Comparison of ENCODE assay signal across 9 mouse cellular contexts in the genomic region with DNA sequence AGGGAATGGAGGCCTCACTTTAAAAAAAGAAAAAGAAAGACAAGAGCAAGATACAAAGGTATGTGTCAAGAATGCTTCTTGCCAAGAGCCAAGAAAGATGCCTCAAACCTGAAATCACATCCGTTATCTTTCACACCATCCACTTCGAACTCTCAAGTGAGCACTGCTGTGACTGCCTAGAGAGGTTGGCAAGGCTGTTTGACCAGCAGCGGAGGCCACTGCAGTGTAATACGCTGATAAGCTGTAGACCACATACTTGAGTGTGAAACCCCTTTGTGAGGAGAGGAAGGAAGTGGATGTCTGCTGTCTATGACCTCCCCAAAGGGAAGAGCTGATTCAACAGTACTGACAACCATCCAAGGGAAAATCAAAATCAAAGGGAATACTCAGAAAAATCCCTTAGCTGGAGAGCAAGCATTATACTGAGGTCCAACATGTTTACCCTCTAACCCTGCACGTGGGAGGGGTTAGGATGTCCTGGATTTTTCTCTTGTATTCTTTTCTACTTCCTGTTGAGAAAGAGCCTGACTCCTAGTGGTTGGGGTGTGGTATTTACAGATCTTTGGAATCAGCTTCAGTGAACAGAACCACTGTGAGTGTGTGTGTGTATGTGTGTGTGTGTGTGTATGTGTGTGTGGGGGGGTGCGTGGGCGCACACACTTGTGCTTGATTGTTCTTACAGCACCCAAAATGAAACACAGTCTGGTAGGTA.
A peak's percentile ranks its signal among the peaks of the same experiment; 100 is the strongest.
DNase-seq lines count a peak whose midpoint lies in the region; ATAC-seq and TF ChIP-seq lines count a peak whose summit lies in the region.
"Had no signal": no experiment of that assay in that cellular context is flagged by ENCODE, and none has a peak within 500 bp of the region (broad histone marks: within the 10 kb centered on the region; RNA-seq: fewer than 3 reads in every experiment).

No protein-coding gene starts in this region.

- no peaks in the 10 kb centered on the region for H3K9me3 ChIP-seq in forebrain, postnatal 0 days (ENCODE audit: low read length)
- H3K9me3 ChIP-seq in forebrain, embryonic 16.5 days (ENCODE audit: control insufficient read depth, low read length) = no peaks in the 10 kb centered on the region; the same call in 1 of the 2 replicates
- H3K9me3 ChIP-seq in midbrain, embryonic 11.5 days (ENCODE audit: control insufficient read depth, low read length) = no peaks in the 10 kb centered on the region
- H3K9me3 ChIP-seq in midbrain, embryonic 10.5 days (replicated peaks) = no peaks in the 10 kb centered on the region
- H3K9me3 ChIP-seq: stomach, embryonic 15.5 days had no signal

- no peaks in the 10 kb centered on the region for H3K36me3 ChIP-seq in forebrain, postnatal 0 days (ENCODE audit: insufficient read depth)
- H3K36me3 ChIP-seq in forebrain, embryonic 16.5 days (ENCODE audit: control insufficient read depth, insufficient read depth) = no peaks in the 10 kb centered on the region
- H3K36me3 ChIP-seq in midbrain, embryonic 11.5 days (ENCODE audit: control insufficient read depth, insufficient read depth, low read length) = no peaks in the 10 kb centered on the region
- no peaks in the 10 kb centered on the region for H3K36me3 ChIP-seq in midbrain, embryonic 10.5 days
- H3K36me3 ChIP-seq: stomach, embryonic 15.5 days had no signal

- H3K27me3 ChIP-seq in forebrain, postnatal 0 days (ENCODE audit: insufficient read depth, low read length) = no peaks in the 10 kb centered on the region
- no peaks in the 10 kb centered on the region for H3K27me3 ChIP-seq in forebrain, embryonic 16.5 days (replicated peaks; ENCODE audit: control insufficient read depth, insufficient read depth, low read length)
- no peaks in the 10 kb centered on the region for H3K27me3 ChIP-seq in midbrain, embryonic 11.5 days (ENCODE audit: control insufficient read depth, insufficient read depth, low read length)
- H3K27me3 ChIP-seq in midbrain, embryonic 10.5 days (ENCODE audit: low read depth, poor library complexity, severe bottlenecking) = no peaks in the 10 kb centered on the region
- H3K27me3 ChIP-seq: stomach, embryonic 15.5 days had no signal

- no peak overlapping the region for H3K4me2 ChIP-seq in forebrain, postnatal 0 days (ENCODE audit: low read depth)
- no peak overlapping the region for H3K4me2 ChIP-seq in forebrain, embryonic 16.5 days (ENCODE audit: low read length)
- H3K4me2 ChIP-seq in midbrain, embryonic 11.5 days = no peak overlapping the region
- H3K4me2 ChIP-seq: stomach, embryonic 15.5 days had no signal

- H3K4me3 ChIP-seq in forebrain, postnatal 0 days (ENCODE audit: low read depth, low read length) = no peak overlapping the region
- H3K4me3 ChIP-seq in forebrain, embryonic 16.5 days (replicated peaks; ENCODE audit: low read length) = no peak overlapping the region
- no peak overlapping the region for H3K4me3 ChIP-seq in midbrain, embryonic 11.5 days (ENCODE audit: low read depth, low read length)
- H3K4me3 ChIP-seq in midbrain, embryonic 10.5 days = no peak overlapping the region
- H3K4me3 ChIP-seq: stomach, embryonic 15.5 days had no signal

- TF ChIP-seq CTCF in forebrain, postnatal 0 days (IDR thresholded peaks at IDR 0.05; ENCODE audit: low read depth) = peak; percentile 57

- H3K27ac ChIP-seq in forebrain, postnatal 0 days (ENCODE audit: low read depth, low read length) = no peak overlapping the region
- H3K27ac ChIP-seq in forebrain, embryonic 16.5 days (ENCODE audit: low read length) = no peak overlapping the region
- H3K27ac ChIP-seq in midbrain, embryonic 11.5 days (ENCODE audit: low read depth, low read length) = no peak overlapping the region
- no peak overlapping the region for H3K27ac ChIP-seq in midbrain, embryonic 10.5 days (replicated peaks)
- H3K27ac ChIP-seq: stomach, embryonic 15.5 days had no signal

- no peak for ATAC-seq in forebrain, postnatal 0 days
- ATAC-seq in forebrain, embryonic 16.5 days = no peak
- ATAC-seq in midbrain, embryonic 11.5 days (ENCODE audit: low FRiP score) = peak; percentile 38; the same call in 1 of the 2 replicates
- 0 out of 2 replicates have a peak, but pooled peaks have one; percentile 19 for ATAC-seq in neutrophil, adult 5-6 weeks (ENCODE audit: extremely low read depth, insufficient number of reproducible peaks, low FRiP score, poor library complexity, severe bottlenecking)

- no peak for DNase-seq in forebrain, postnatal 0 days
- DNase-seq in midbrain, embryonic 11.5 days (ENCODE audit: low spot score, missing footprints) = no peak
- no peak for DNase-seq in midbrain, embryonic 10.5 days (ENCODE audit: low spot score)
- peak; percentile 28 for DNase-seq in embryo, embryonic 11 days
- no peak for DNase-seq in layer of hippocampus, postnatal 10 days (ENCODE audit: low spot score in 2 of 2)
- no peak for DNase-seq in gastrocnemius, adult 8-10 months (ENCODE audit: low spot score in 2 of 2)

- 79% methylated on average over 7 of the region's 7 CpGs for WGBS in forebrain, postnatal 0 days
- 87% methylated on average over 7 of the region's 7 CpGs for WGBS in forebrain, embryonic 16.5 days
- WGBS in midbrain, embryonic 11.5 days = 76% methylated on average over 7 of the region's 7 CpGs
- 80% methylated on average over 7 of the region's 7 CpGs for WGBS in midbrain, embryonic 10.5 days

- H3K4me1 ChIP-seq in forebrain, postnatal 0 days (ENCODE audit: insufficient read depth) = peaks cover 10% of the 10 kb centered on the region; the same call in 1 of the 2 replicates
- H3K4me1 ChIP-seq in forebrain, embryonic 16.5 days (replicated peaks; ENCODE audit: control insufficient read depth, insufficient read depth, low read length) = peaks cover 26% of the 10 kb centered on the region
- peaks cover 6% of the 10 kb centered on the region for H3K4me1 ChIP-seq in midbrain, embryonic 11.5 days (ENCODE audit: control insufficient read depth, insufficient read depth, low read length)
- peaks cover 17% of the 10 kb centered on the region for H3K4me1 ChIP-seq in midbrain, embryonic 10.5 days

- no peak overlapping the region for H3K9ac ChIP-seq in forebrain, postnatal 0 days
- no peak overlapping the region for H3K9ac ChIP-seq in forebrain, embryonic 16.5 days (replicated peaks; ENCODE audit: low read depth, low read length)
- H3K9ac ChIP-seq in midbrain, embryonic 11.5 days (ENCODE audit: low read length) = no peak overlapping the region
- H3K9ac ChIP-seq: stomach, embryonic 15.5 days had no signal

Comparison
In these comparisons a context has a peak if more than half of its experiments do, and no peak if none do; other contexts are left out.
1. ATAC-seq: peak in midbrain, embryonic 11.5 days (single experiment) and neutrophil, adult 5-6 weeks (single experiment); none in forebrain, postnatal 0 days (single experiment) and forebrain, embryonic 16.5 days (single experiment).